Mouse (Mus musculus) small intestine, adult 2 months (tissue): ENCODE measurements around the gene Prrt1. TPM values are rescaled to one million over a fixed set of nuclear protein-coding genes. Genes with fewer than 3 reads are reported as not detected.

ENCODE experiments used
- H3K27ac ChIP-seq: fragments of 200-500 bp; 2 replicates; pipeline ENCODE4 v1.5.1; 2012; ENCODE audit warnings: low read depth, low read length, control low read depth, inconsistent platforms; ENCODE audit not compliant: insufficient read depth
- H3K27me3 ChIP-seq: fragments of 200-500 bp; 2 replicates; pipeline ENCODE4 v1.6.1; 2012; ENCODE audit warnings: mild to moderate bottlenecking, moderate library complexity, low read length, inconsistent platforms; ENCODE audit not compliant: control insufficient read depth, insufficient read depth
- H3K36me3 ChIP-seq: fragments of 200-500 bp; 2 replicates; pipeline ENCODE4 v1.6.1; 2012; ENCODE audit warnings: mild to moderate bottlenecking, low read length, control low read depth, inconsistent platforms; ENCODE audit not compliant: control insufficient read depth, insufficient read depth
- H3K4me1 ChIP-seq: fragments of 200-500 bp; 2 replicates; pipeline ENCODE4 v1.6.1; 2012; ENCODE audit warnings: low read length, inconsistent platforms, mixed read lengths; ENCODE audit not compliant: control insufficient read depth, insufficient read depth, insufficient read length
- H3K4me3 ChIP-seq: fragments of 200-500 bp; 2 replicates; pipeline ENCODE4 v1.5.1; 2012; ENCODE audit warnings: low read depth, mild to moderate bottlenecking, control low read depth, inconsistent platforms, low read length, moderate library complexity
- CTCF ChIP-seq: fragments of 200-500 bp; IDR thresholded peaks from 2 replicates; pipeline ENCODE4 v1.5.1; 2012; ENCODE audit warnings: low read depth, mild to moderate bottlenecking, control low read depth, inconsistent platforms, low read length, moderate library complexity, mixed read lengths; ENCODE audit not compliant: insufficient replicate concordance, insufficient read length; ENCODE audit errors: extremely low read depth
- POLR2A ChIP-seq: fragments of 200-500 bp; IDR thresholded peaks from 2 replicates; pipeline ENCODE4 v1.6.1; 2012; ENCODE audit warnings: low read depth, mild to moderate bottlenecking, control low read depth, inconsistent platforms, low read length, moderate library complexity
- WGBS: fragments of 180-500 bp; shearing (Covaris S2); methylation state at CpG from one replicate; pipeline ENCODE4 v1.1.7; 2018; 5-methylcytosine and 5-hydroxymethylcytosine counted together
- polyA plus RNA-seq: library from polyadenylated mRNA; depleted of rRNA; stranded (reverse); fragments of >200 nt; gene quantifications from 2 replicates; pipeline ENCODE4 v1.2.3, GENCODE M21; 2012

Gene Prrt1
- polyA plus RNA-seq, 1 experiment = 8.0 TPM

- peaks cover 17% of the 10 kb centered on the region for H3K4me1 ChIP-seq
- WGBS = under 1% methylated on average over 50 of the region's 50 CpGs
- H3K4me3 ChIP-seq = peak overlapping the region; percentile 96
- TF ChIP-seq CTCF (no peak), POLR2A (peak; percentile 94; the same call in 1 of the 2 replicates)
- no peaks in the 10 kb centered on the region for H3K27me3 ChIP-seq
- peak overlapping the region; percentile 80 for H3K27ac ChIP-seq
- H3K36me3 ChIP-seq = no peaks in the 10 kb centered on the region
Observed at GRCm38 (mm10) chr17:34587423-34587811, 41.9 kb upstream of the Prrt1 start.

- Histone ChIP-seq H3K27ac (peak overlapping the region; percentile 74), H3K4me3 (peak overlapping the region; percentile 96), H3K27me3 (no peaks in the 10 kb centered on the region), H3K36me3 (no peaks in the 10 kb centered on the region), H3K4me1 (peaks cover 17% of the 10 kb centered on the region)
- TF ChIP-seq POLR2A (no peak), CTCF (no peak)
- 2% methylated on average over 19 of the region's 19 CpGs for WGBS
Observed at GRCm38 (mm10) chr17:34587814-34588213, 41.5 kb upstream of the Prrt1 start.

GRCm38 (mm10) chr17:34588767-34589166, 40.6 kb upstream of the Prrt1 start:
- H3K36me3 ChIP-seq = no peaks in the 10 kb centered on the region

DNA sequence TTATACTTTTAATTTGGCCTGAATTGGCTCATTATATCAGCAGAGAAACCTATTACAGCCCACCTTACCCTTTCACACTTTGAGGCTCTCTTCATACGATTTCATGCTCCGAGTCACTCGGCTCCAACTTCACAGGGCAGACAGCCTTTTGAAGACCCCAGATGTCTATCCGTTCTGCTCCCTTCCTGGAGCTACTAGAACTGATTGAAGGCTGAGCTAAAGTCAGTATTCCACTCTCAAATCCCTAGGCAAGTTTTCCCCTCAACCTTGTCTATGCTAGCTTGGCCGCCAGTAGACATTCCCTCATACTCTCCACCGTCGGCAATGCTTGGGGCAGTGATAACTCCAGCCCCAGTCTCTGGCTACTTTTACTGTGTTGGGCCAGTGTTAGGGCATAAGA, 40.1 kb upstream of the Prrt1 start:
- Histone ChIP-seq H3K36me3 (0 out of 2 replicates have a peak, but pooled peaks cover 2% of the 10 kb centered on the region), H3K27ac (peak overlapping the region; percentile 68), H3K27me3 (no peaks in the 10 kb centered on the region), H3K4me1 (peaks cover 22% of the 10 kb centered on the region), H3K4me3 (peak overlapping the region; percentile 62)
- TF ChIP-seq CTCF = no peak
- no peak for TF ChIP-seq POLR2A
- WGBS = 62% methylated on average over 7 of the region's 7 CpGs

More at GRCm38 (mm10) chr17:34588767-34589166, 40.6 kb upstream of the Prrt1 start:
- Histone ChIP-seq H3K4me3 (no peak overlapping the region), H3K27me3 (no peaks in the 10 kb centered on the region), H3K27ac (no peak overlapping the region), H3K4me1 (peaks cover 18% of the 10 kb centered on the region)
- WGBS = 74% methylated on average over 3 of the region's 3 CpGs
- no peak for TF ChIP-seq POLR2A
- TF ChIP-seq CTCF = no peak

- TF ChIP-seq POLR2A (peak; percentile 13; the same call in 1 of the 2 replicates), CTCF (no peak)
- Histone ChIP-seq H3K36me3 (peaks cover 7% of the 10 kb centered on the region), H3K27me3 (no peaks in the 10 kb centered on the region), H3K4me3 (peak within 1 kb of the TSS; percentile 62), H3K27ac (peak within 1 kb of the TSS; percentile 81), H3K4me1 (peaks cover 22% of the 10 kb centered on the region)
- WGBS = 29% methylated on average over 7 of the region's 7 CpGs
Observed at GRCm38 (mm10) chr17:34589681-34590101, 39.6 kb upstream of the Prrt1 start, which contains the start of gene Gpsm3. Gpsm3 (plus strand) TSS chr17:34589806.

GRCm38 (mm10) chr17:34590154-34590987, 39.0 kb upstream of the Prrt1 start:
- H3K4me3 ChIP-seq = peak overlapping the region; percentile 62
- H3K27me3 ChIP-seq = no peaks in the 10 kb centered on the region
- H3K27ac ChIP-seq = peak overlapping the region; percentile 80
- no peak for TF ChIP-seq CTCF
- peaks cover 12% of the 10 kb centered on the region for H3K36me3 ChIP-seq
- WGBS = 73% methylated on average over 15 of the region's 15 CpGs
- peaks cover 22% of the 10 kb centered on the region for H3K4me1 ChIP-seq
